Mouse (Mus musculus): ENCODE results near the gene Crlf1. TPM values are rescaled to one million over a fixed set of nuclear protein-coding genes. Genes with fewer than 3 reads are reported as not detected.

Crlf1 gene
- polyA plus RNA-seq, 1 experiment from 2014 or later, result 5.8 TPM

DNA sequence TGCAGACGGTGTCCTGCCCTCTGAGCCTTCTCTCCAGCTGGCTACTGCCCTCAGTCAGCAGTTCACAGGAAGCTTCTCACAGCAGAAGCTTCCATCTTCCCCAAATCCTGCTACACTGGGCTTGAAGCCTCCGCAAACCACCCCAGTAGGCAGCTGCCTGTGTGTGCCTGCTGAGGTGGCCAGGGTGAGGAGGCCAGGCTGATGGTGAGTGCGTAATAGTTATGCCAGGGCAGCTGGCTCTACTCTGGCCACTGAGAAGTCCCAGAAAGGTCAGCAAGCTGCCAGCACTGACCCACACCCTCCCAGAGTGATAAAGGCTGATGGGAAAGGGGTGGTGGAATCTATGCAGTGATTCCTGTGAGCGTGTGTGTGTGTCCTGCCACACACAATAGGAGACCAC is 26.7 kb upstream of the Crlf1 start:
- 87% methylated on average over 4 of the region's 4 CpGs for WGBS
- TF ChIP-seq CTCF (IDR thresholded peaks at IDR 0.05; ENCODE audit: low read depth) (no peak), EP300 (optimal IDR thresholded peaks at IDR 0.05) (no peak)
- no peak overlapping the region for H3K27ac ChIP-seq (replicated peaks)

DNA sequence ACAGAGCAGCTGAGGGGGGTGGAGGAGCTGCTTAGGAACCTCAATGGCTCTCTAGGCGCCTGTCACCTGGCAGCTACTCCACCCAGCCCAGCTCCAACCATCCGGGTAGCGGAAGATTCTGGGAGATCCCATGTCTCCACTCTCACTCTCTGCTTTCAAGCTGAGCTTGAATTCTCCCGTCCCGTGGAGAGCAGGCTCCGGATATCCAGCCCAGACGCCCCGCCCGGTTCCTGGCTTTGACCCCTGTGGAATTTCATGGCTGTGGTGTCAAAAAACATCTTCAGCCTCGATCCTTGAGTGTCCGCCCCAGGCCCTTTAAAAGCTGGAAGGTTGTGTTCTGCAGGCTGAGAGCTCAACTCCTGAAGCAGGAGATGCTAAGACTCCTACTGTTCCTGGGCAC is 26.2 kb upstream of the Crlf1 start:
- Histone ChIP-seq H3K9ac (ENCODE audit: low read length) (peak overlapping the region; percentile 18; the same call in 1 of the 2 replicates), H3K4me3 (ENCODE audit: low read depth, low read length) (no peak overlapping the region), H3K4me2 (replicated peaks; ENCODE audit: low read depth) (no peak overlapping the region), H3K36me3 (ENCODE audit: control insufficient read depth, insufficient read depth, low read length) (no peaks in the 10 kb centered on the region; the same call in 1 of the 2 replicates), H3K9me3 (ENCODE audit: control insufficient read depth, low read length) (no peaks in the 10 kb centered on the region), H3K27ac (replicated peaks) (no peak overlapping the region), H3K4me1 (replicated peaks; ENCODE audit: control insufficient read depth, insufficient read depth) (no peaks in the 10 kb centered on the region), H3K27me3 (ENCODE audit: control insufficient read depth, insufficient read depth, low read length) (no peaks in the 10 kb centered on the region)
- ATAC-seq (ENCODE audit: low FRiP score, low TSS enrichment) (no peak), DNase-seq (ENCODE audit: low spot score) (no peak)
- TF ChIP-seq EP300 (optimal IDR thresholded peaks at IDR 0.05), result no peak
- no peak for TF ChIP-seq CTCF (IDR thresholded peaks at IDR 0.05; ENCODE audit: low read depth)
- 59% methylated on average over 11 of the region's 11 CpGs for WGBS

More for the DNA sequence above, 26.7 kb upstream of the Crlf1 start:
- ATAC-seq (ENCODE audit: low FRiP score, low TSS enrichment), result no peak
- no peaks in the 10 kb centered on the region for H3K27me3 ChIP-seq (ENCODE audit: control insufficient read depth, insufficient read depth, low read length)
- no peaks in the 10 kb centered on the region; the same call in 1 of the 2 replicates for H3K36me3 ChIP-seq (ENCODE audit: control insufficient read depth, insufficient read depth, low read length)
- no peak for DNase-seq (ENCODE audit: low spot score)
- H3K4me1 ChIP-seq (replicated peaks; ENCODE audit: control insufficient read depth, insufficient read depth), result no peaks in the 10 kb centered on the region
- H3K4me3 ChIP-seq (ENCODE audit: low read depth, low read length), result no peak overlapping the region
- H3K9me3 ChIP-seq (ENCODE audit: control insufficient read depth, low read length), result no peaks in the 10 kb centered on the region
- H3K9ac ChIP-seq (ENCODE audit: low read length), result no peak overlapping the region
- no peak overlapping the region for H3K4me2 ChIP-seq (replicated peaks; ENCODE audit: low read depth)

GRCm38 (mm10) chr8:70467229-70467725 is 25.7 kb upstream of the Crlf1 start:
- H3K9ac ChIP-seq (ENCODE audit: low read length), result peak overlapping the region; percentile 18; the same call in 1 of the 2 replicates
- DNase-seq (ENCODE audit: low spot score) (no peak), ATAC-seq (ENCODE audit: low FRiP score, low TSS enrichment) (no peak)
- TF ChIP-seq EP300 (optimal IDR thresholded peaks at IDR 0.05), result no peak
- no peak for TF ChIP-seq CTCF (IDR thresholded peaks at IDR 0.05; ENCODE audit: low read depth)
- H3K4me2 ChIP-seq (replicated peaks; ENCODE audit: low read depth), result no peak overlapping the region
- H3K9me3 ChIP-seq (ENCODE audit: control insufficient read depth, low read length), result no peaks in the 10 kb centered on the region
- 60% methylated on average over 5 of the region's 5 CpGs for WGBS
- no peaks in the 10 kb centered on the region for H3K4me1 ChIP-seq (replicated peaks; ENCODE audit: control insufficient read depth, insufficient read depth)
- H3K27ac ChIP-seq (replicated peaks), result no peak overlapping the region
- no peaks in the 10 kb centered on the region; the same call in 1 of the 2 replicates for H3K36me3 ChIP-seq (ENCODE audit: control insufficient read depth, insufficient read depth, low read length)
- H3K4me3 ChIP-seq (ENCODE audit: low read depth, low read length), result no peak overlapping the region
- H3K27me3 ChIP-seq (ENCODE audit: control insufficient read depth, insufficient read depth, low read length), result no peaks in the 10 kb centered on the region

DNA sequence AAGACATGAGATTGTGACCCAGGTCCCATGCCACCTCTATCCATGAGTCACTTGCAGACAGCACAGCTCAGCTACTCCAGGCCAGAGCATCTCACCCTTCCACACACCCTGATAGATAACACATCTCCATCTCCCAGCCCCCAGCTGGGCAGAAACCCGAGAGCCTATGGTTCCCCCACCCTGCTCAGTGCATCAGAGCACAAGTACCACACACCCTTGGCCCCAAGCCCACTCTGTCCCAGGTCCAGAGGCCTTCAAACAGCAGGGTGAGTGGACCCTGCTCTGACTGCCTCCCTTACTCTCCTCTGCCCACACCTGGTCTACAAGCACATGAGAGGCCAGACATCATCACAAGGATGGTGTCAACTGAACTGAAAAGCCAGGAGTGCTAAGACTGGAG is 25.1 kb upstream of the Crlf1 start:
- Histone ChIP-seq H3K9me3 (ENCODE audit: control insufficient read depth, low read length) (no peaks in the 10 kb centered on the region), H3K4me1 (replicated peaks; ENCODE audit: control insufficient read depth, insufficient read depth) (no peaks in the 10 kb centered on the region), H3K4me3 (ENCODE audit: low read depth, low read length) (no peak overlapping the region), H3K4me2 (replicated peaks; ENCODE audit: low read depth) (no peak overlapping the region), H3K9ac (ENCODE audit: low read length) (no peak overlapping the region), H3K27ac (replicated peaks) (no peak overlapping the region), H3K36me3 (ENCODE audit: control insufficient read depth, insufficient read depth, low read length) (no peaks in the 10 kb centered on the region; the same call in 1 of the 2 replicates), H3K27me3 (ENCODE audit: control insufficient read depth, insufficient read depth, low read length) (no peaks in the 10 kb centered on the region)
- WGBS, result 60% methylated on average over 1 of the region's 1 CpGs
- no peak for DNase-seq (ENCODE audit: low spot score)
- no peak for ATAC-seq (ENCODE audit: low FRiP score, low TSS enrichment)
- no peak for TF ChIP-seq EP300 (optimal IDR thresholded peaks at IDR 0.05)
- TF ChIP-seq CTCF (IDR thresholded peaks at IDR 0.05; ENCODE audit: low read depth), result no peak

- Histone ChIP-seq H3K36me3 (ENCODE audit: control insufficient read depth, insufficient read depth, low read length) (no peaks in the 10 kb centered on the region; the same call in 1 of the 2 replicates), H3K9me3 (ENCODE audit: control insufficient read depth, low read length) (no peaks in the 10 kb centered on the region), H3K27me3 (ENCODE audit: control insufficient read depth, insufficient read depth, low read length) (no peaks in the 10 kb centered on the region), H3K4me1 (replicated peaks; ENCODE audit: control insufficient read depth, insufficient read depth) (no peaks in the 10 kb centered on the region), H3K4me2 (replicated peaks; ENCODE audit: low read depth) (no peak overlapping the region), H3K27ac (replicated peaks) (no peak overlapping the region), H3K4me3 (ENCODE audit: low read depth, low read length) (no peak overlapping the region), H3K9ac (ENCODE audit: low read length) (no peak overlapping the region)
- TF ChIP-seq CTCF (IDR thresholded peaks at IDR 0.05; ENCODE audit: low read depth) (no peak), EP300 (optimal IDR thresholded peaks at IDR 0.05) (no peak)
- no peak for ATAC-seq (ENCODE audit: low FRiP score, low TSS enrichment)
- no peak for DNase-seq (ENCODE audit: low spot score)
- 83% methylated on average over 4 of the region's 4 CpGs for WGBS
These were observed 24.2 kb upstream of the Crlf1 start for GRCm38 (mm10) chr8:70468733-70469132.

- Histone ChIP-seq H3K4me1 (replicated peaks; ENCODE audit: control insufficient read depth, insufficient read depth) (no peaks in the 10 kb centered on the region), H3K27me3 (ENCODE audit: control insufficient read depth, insufficient read depth, low read length) (no peaks in the 10 kb centered on the region), H3K4me3 (ENCODE audit: low read depth, low read length) (no peak overlapping the region), H3K4me2 (replicated peaks; ENCODE audit: low read depth) (no peak overlapping the region), H3K9me3 (ENCODE audit: control insufficient read depth, low read length) (no peaks in the 10 kb centered on the region), H3K9ac (ENCODE audit: low read length) (no peak overlapping the region), H3K36me3 (ENCODE audit: control insufficient read depth, insufficient read depth, low read length) (no peaks in the 10 kb centered on the region; the same call in 1 of the 2 replicates), H3K27ac (replicated peaks) (no peak overlapping the region)
- DNase-seq (ENCODE audit: low spot score) (no peak), ATAC-seq (ENCODE audit: low FRiP score, low TSS enrichment) (peak; percentile 31)
- 37% methylated on average over 10 of the region's 10 CpGs for WGBS
- TF ChIP-seq EP300 (optimal IDR thresholded peaks at IDR 0.05), result no peak
- no peak for TF ChIP-seq CTCF (IDR thresholded peaks at IDR 0.05; ENCODE audit: low read depth)
These were observed 23.6 kb upstream of the Crlf1 start for GRCm38 (mm10) chr8:70469295-70469916.
